Mouse (Mus musculus): ENCODE results near the gene Klhl15. TPM values are rescaled to one million over a fixed set of nuclear protein-coding genes. Genes with fewer than 3 reads are reported as not detected.
"Not testable (repeated sequence)": the region's sequence is repeated elsewhere in the genome, so short reads cannot be mapped to it uniquely, and the experiment has no call there.

The Klhl15 gene
- polyA plus RNA-seq (2014; fragmentation: Nextera tagmentation; extraction: Ambion mirVana) = 9.8 and 10.1 TPM in 2 replicates

- Histone ChIP-seq H3K27me3 (ENCODE audit: control insufficient read depth, insufficient read depth, low read length) (peaks cover 18% of the 10 kb centered on the region; the same call in 1 of the 2 replicates), H3K4me3 (ENCODE audit: low read depth, low read length) (peak within 1 kb of the TSS; percentile 62), H3K27ac (replicated peaks; ENCODE audit: low read depth, low read length) (peak within 1 kb of the TSS; percentile 73), H3K4me1 (ENCODE audit: control insufficient read depth, insufficient read depth, low read length) (no peaks in the 10 kb centered on the region), H3K36me3 (replicated peaks; ENCODE audit: control insufficient read depth, insufficient read depth, low read depth, low read length) (no peaks in the 10 kb centered on the region), H3K9me3 (replicated peaks; ENCODE audit: control insufficient read depth, low read length) (no peaks in the 10 kb centered on the region), H3K9ac (replicated peaks; ENCODE audit: low read length) (peak within 1 kb of the TSS; percentile 69), H3K4me2 (ENCODE audit: low read depth, low read length) (peak within 1 kb of the TSS; percentile 50)
- ATAC-seq (replicated peaks; ENCODE audit: insufficient number of reproducible peaks, low FRiP score, low TSS enrichment, low read depth) (peak; percentile 98), DNase-seq (ENCODE audit: low spot score) (peak; percentile 84)
- WGBS = 5% methylated on average over 41 of the region's 70 CpGs
These were observed at the start of gene Klhl15 for GRCm38 (mm10) chrX:94234532-94235189. Klhl15 (plus strand) TSS chrX:94234599.

GRCm38 (mm10) chrX:94185156-94185555, 49.2 kb upstream of the Klhl15 start:
- no peak overlapping the region for H3K9ac ChIP-seq (replicated peaks; ENCODE audit: low read length)
- no peaks in the 10 kb centered on the region for H3K36me3 ChIP-seq (replicated peaks; ENCODE audit: control insufficient read depth, insufficient read depth, low read depth, low read length)
- DNase-seq (ENCODE audit: low spot score) (peak; percentile 33), ATAC-seq (replicated peaks; ENCODE audit: insufficient number of reproducible peaks, low FRiP score, low TSS enrichment, low read depth) (no peak)
- H3K4me2 ChIP-seq (ENCODE audit: low read depth, low read length) = no peak overlapping the region
- no peaks in the 10 kb centered on the region for H3K4me1 ChIP-seq (ENCODE audit: control insufficient read depth, insufficient read depth, low read length)
- no peaks in the 10 kb centered on the region for H3K27me3 ChIP-seq (ENCODE audit: control insufficient read depth, insufficient read depth, low read length)
- H3K9me3 ChIP-seq (replicated peaks; ENCODE audit: control insufficient read depth, low read length) = no peaks in the 10 kb centered on the region
- 30% methylated on average over 1 of the region's 1 CpGs for WGBS
- H3K4me3 ChIP-seq (ENCODE audit: low read depth, low read length) = no peak overlapping the region
- H3K27ac ChIP-seq (replicated peaks; ENCODE audit: low read depth, low read length) = no peak overlapping the region

- H3K4me3 ChIP-seq (ENCODE audit: low read depth, low read length); H3K9me3 ChIP-seq (replicated peaks; ENCODE audit: control insufficient read depth, low read length); H3K27me3 ChIP-seq (ENCODE audit: control insufficient read depth, insufficient read depth, low read length); H3K27ac ChIP-seq (replicated peaks; ENCODE audit: low read depth, low read length); H3K36me3 ChIP-seq (replicated peaks; ENCODE audit: control insufficient read depth, insufficient read depth, low read depth, low read length); ATAC-seq (replicated peaks; ENCODE audit: insufficient number of reproducible peaks, low FRiP score, low TSS enrichment, low read depth); H3K9ac ChIP-seq (replicated peaks; ENCODE audit: low read length); H3K4me2 ChIP-seq (ENCODE audit: low read depth, low read length); H3K4me1 ChIP-seq (ENCODE audit: control insufficient read depth, insufficient read depth, low read length): not testable (repeated sequence)
- DNase-seq (ENCODE audit: low spot score) = peak; percentile 41
- WGBS = 66% methylated on average over 4 of the region's 4 CpGs
These were observed 40.5 kb upstream of the Klhl15 start for GRCm38 (mm10) chrX:94193901-94194300.

GRCm38 (mm10) chrX:94197789-94198188, 36.6 kb upstream of the Klhl15 start:
- Histone ChIP-seq H3K4me2 (ENCODE audit: low read depth, low read length) (no peak overlapping the region), H3K4me1 (ENCODE audit: control insufficient read depth, insufficient read depth, low read length) (no peaks in the 10 kb centered on the region), H3K9me3 (replicated peaks; ENCODE audit: control insufficient read depth, low read length) (no peaks in the 10 kb centered on the region), H3K27ac (replicated peaks; ENCODE audit: low read depth, low read length) (no peak overlapping the region), H3K4me3 (ENCODE audit: low read depth, low read length) (no peak overlapping the region), H3K36me3 (replicated peaks; ENCODE audit: control insufficient read depth, insufficient read depth, low read depth, low read length) (peaks cover 14% of the 10 kb centered on the region), H3K27me3 (ENCODE audit: control insufficient read depth, insufficient read depth, low read length) (no peaks in the 10 kb centered on the region), H3K9ac (replicated peaks; ENCODE audit: low read length) (no peak overlapping the region)
- WGBS = 82% methylated on average over 5 of the region's 5 CpGs
- DNase-seq (ENCODE audit: low spot score) (peak; percentile 9), ATAC-seq (replicated peaks; ENCODE audit: insufficient number of reproducible peaks, low FRiP score, low TSS enrichment, low read depth) (no peak)

GRCm38 (mm10) chrX:94212264-94212596, 22.2 kb upstream of the Klhl15 start:
- Histone ChIP-seq H3K27ac (replicated peaks; ENCODE audit: low read depth, low read length) (0 out of 2 replicates have a peak overlapping the region, but pooled peaks have one; percentile 2), H3K27me3 (ENCODE audit: control insufficient read depth, insufficient read depth, low read length) (no peaks in the 10 kb centered on the region), H3K4me2 (ENCODE audit: low read depth, low read length) (peak overlapping the region; percentile 51; the same call in 1 of the 2 replicates), H3K9me3 (replicated peaks; ENCODE audit: control insufficient read depth, low read length) (no peaks in the 10 kb centered on the region), H3K4me1 (ENCODE audit: control insufficient read depth, insufficient read depth, low read length) (no peaks in the 10 kb centered on the region), H3K9ac (replicated peaks; ENCODE audit: low read length) (peak overlapping the region; percentile 67), H3K36me3 (replicated peaks; ENCODE audit: control insufficient read depth, insufficient read depth, low read depth, low read length) (no peaks in the 10 kb centered on the region), H3K4me3 (ENCODE audit: low read depth, low read length) (peak overlapping the region; percentile 54)
- DNase-seq (ENCODE audit: low spot score) (no peak), ATAC-seq (replicated peaks; ENCODE audit: insufficient number of reproducible peaks, low FRiP score, low TSS enrichment, low read depth) (peak; percentile 57; the same call in 1 of the 2 replicates)
- WGBS = 0% methylated on average over 12 of the region's 12 CpGs

- WGBS = under 1% methylated on average over 50 of the region's 52 CpGs
- peak; percentile 88 for DNase-seq (ENCODE audit: low spot score)
- ATAC-seq (replicated peaks; ENCODE audit: insufficient number of reproducible peaks, low FRiP score, low TSS enrichment, low read depth) = peak; percentile 95
These were observed 21.6 kb upstream of the Klhl15 start, which contains the start of gene Eif2s3x for GRCm38 (mm10) chrX:94212597-94213321. Eif2s3x (minus strand) TSS chrX:94212862.

GRCm38 (mm10) chrX:94213384-94213783, 21.0 kb upstream of the Klhl15 start:
- Histone ChIP-seq H3K9me3 (replicated peaks; ENCODE audit: control insufficient read depth, low read length) (no peaks in the 10 kb centered on the region), H3K4me2 (ENCODE audit: low read depth, low read length) (peak overlapping the region; percentile 11; the same call in 1 of the 2 replicates), H3K27ac (replicated peaks; ENCODE audit: low read depth, low read length) (no peak overlapping the region), H3K4me1 (ENCODE audit: control insufficient read depth, insufficient read depth, low read length) (no peaks in the 10 kb centered on the region), H3K9ac (replicated peaks; ENCODE audit: low read length) (no peak overlapping the region), H3K27me3 (ENCODE audit: control insufficient read depth, insufficient read depth, low read length) (no peaks in the 10 kb centered on the region), H3K36me3 (replicated peaks; ENCODE audit: control insufficient read depth, insufficient read depth, low read depth, low read length) (no peaks in the 10 kb centered on the region), H3K4me3 (ENCODE audit: low read depth, low read length) (no peak overlapping the region; the same call in 1 of the 2 replicates)
- DNase-seq (ENCODE audit: low spot score) = no peak
- ATAC-seq (replicated peaks; ENCODE audit: insufficient number of reproducible peaks, low FRiP score, low TSS enrichment, low read depth) = no peak
- WGBS = 19% methylated on average over 7 of the region's 7 CpGs

More at GRCm38 (mm10) chrX:94212597-94213321, 21.6 kb upstream of the Klhl15 start, which contains the start of gene Eif2s3x:
- Histone ChIP-seq H3K27ac (replicated peaks; ENCODE audit: low read depth, low read length) (0 out of 2 replicates have a peak within 1 kb of the TSS, but pooled peaks have one; percentile 2), H3K36me3 (replicated peaks; ENCODE audit: control insufficient read depth, insufficient read depth, low read depth, low read length) (no peaks in the 10 kb centered on the region), H3K27me3 (ENCODE audit: control insufficient read depth, insufficient read depth, low read length) (no peaks in the 10 kb centered on the region), H3K4me2 (ENCODE audit: low read depth, low read length) (peak within 1 kb of the TSS; percentile 51), H3K4me3 (ENCODE audit: low read depth, low read length) (peak within 1 kb of the TSS; percentile 54), H3K9ac (replicated peaks; ENCODE audit: low read length) (peak within 1 kb of the TSS; percentile 67), H3K9me3 (replicated peaks; ENCODE audit: control insufficient read depth, low read length) (no peaks in the 10 kb centered on the region), H3K4me1 (ENCODE audit: control insufficient read depth, insufficient read depth, low read length) (no peaks in the 10 kb centered on the region)

GRCm38 (mm10) chrX:94233432-94233831, 967 bp upstream of the Klhl15 start:
- ATAC-seq (replicated peaks; ENCODE audit: insufficient number of reproducible peaks, low FRiP score, low TSS enrichment, low read depth) = no peak
- Histone ChIP-seq H3K4me3 (ENCODE audit: low read depth, low read length) (no peak overlapping the region), H3K36me3 (replicated peaks; ENCODE audit: control insufficient read depth, insufficient read depth, low read depth, low read length) (no peaks in the 10 kb centered on the region), H3K4me2 (ENCODE audit: low read depth, low read length) (no peak overlapping the region), H3K4me1 (ENCODE audit: control insufficient read depth, insufficient read depth, low read length) (no peaks in the 10 kb centered on the region), H3K9ac (replicated peaks; ENCODE audit: low read length) (no peak overlapping the region), H3K27me3 (ENCODE audit: control insufficient read depth, insufficient read depth, low read length) (peaks cover 18% of the 10 kb centered on the region; the same call in 1 of the 2 replicates), H3K27ac (replicated peaks; ENCODE audit: low read depth, low read length) (no peak overlapping the region), H3K9me3 (replicated peaks; ENCODE audit: control insufficient read depth, low read length) (no peaks in the 10 kb centered on the region)
- 48% methylated on average over 5 of the region's 5 CpGs for WGBS
- DNase-seq (ENCODE audit: low spot score) = no peak

All from embryonic facial prominence, embryonic 11.5 days (tissue).